Mouse (Mus musculus): Measurements from ENCODE around the gene 9930104L06Rik. TPM values are rescaled to one million over a fixed set of nuclear protein-coding genes. Genes with fewer than 3 reads are reported as not detected.
"Not testable (repeated sequence)": the region's sequence is repeated elsewhere in the genome, so short reads cannot be mapped to it uniquely, and the experiment has no call there.

The 9930104L06Rik gene
- polyA plus RNA-seq, 1 experiment: 12.3 TPM

DNA sequence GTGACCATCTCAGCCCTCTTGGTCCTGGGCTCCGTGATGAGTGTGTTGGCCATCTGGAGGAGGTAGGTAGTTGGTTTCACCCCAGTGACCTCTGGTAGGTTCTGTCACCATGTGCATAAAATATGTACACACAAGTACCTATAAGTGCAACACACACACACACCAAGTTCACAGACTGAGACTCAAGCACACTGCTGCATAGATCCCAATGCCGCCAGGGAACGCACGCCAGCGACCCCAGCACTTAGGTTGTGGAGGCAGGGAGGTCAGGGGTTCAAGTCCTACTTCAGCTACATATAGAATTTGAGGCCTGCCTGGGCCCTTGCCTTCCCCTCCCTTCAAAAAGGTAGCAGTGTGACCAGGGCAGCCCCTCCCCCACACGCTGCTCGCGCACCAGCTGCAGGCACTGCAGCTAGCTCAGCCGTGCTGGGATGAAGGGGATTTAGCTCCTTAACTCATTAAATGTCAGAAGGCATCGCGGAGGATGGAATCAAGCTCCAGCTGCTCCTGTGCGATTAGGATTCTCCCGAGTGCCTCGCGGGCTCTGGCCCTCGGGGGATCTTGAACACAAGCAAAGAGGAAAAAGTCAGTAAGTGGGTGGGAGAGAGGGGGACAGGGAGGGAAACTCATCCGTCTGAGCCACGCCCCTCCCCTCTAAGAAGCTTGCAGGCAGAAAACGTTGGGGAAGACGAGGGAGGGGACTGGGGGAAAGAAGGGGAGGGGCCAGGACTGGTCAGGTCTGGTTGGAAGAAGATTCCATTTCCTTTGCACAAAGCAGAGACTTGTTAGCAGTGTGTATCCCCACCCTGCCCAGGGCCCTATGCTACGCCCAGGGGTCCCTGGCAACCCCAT, 30.7 kb upstream of the 9930104L06Rik start:
- H3K4me1 ChIP-seq (ENCODE audit: control insufficient read depth, insufficient read depth, low read length): no peaks in the 10 kb centered on the region
- DNase-seq: no peak
- no peak for TF ChIP-seq CTCF (IDR thresholded peaks at IDR 0.05; ENCODE audit: insufficient read depth, low read length)
- no peak for TF ChIP-seq POLR2A (IDR thresholded peaks at IDR 0.05; ENCODE audit: borderline replicate concordance, extremely low read depth, low read depth, low read length)
- WGBS: 11% methylated on average over 21 of the region's 21 CpGs
- H3K4me3 ChIP-seq (replicated peaks; ENCODE audit: extremely low read depth, low read depth, low read length): no peak overlapping the region

DNA sequence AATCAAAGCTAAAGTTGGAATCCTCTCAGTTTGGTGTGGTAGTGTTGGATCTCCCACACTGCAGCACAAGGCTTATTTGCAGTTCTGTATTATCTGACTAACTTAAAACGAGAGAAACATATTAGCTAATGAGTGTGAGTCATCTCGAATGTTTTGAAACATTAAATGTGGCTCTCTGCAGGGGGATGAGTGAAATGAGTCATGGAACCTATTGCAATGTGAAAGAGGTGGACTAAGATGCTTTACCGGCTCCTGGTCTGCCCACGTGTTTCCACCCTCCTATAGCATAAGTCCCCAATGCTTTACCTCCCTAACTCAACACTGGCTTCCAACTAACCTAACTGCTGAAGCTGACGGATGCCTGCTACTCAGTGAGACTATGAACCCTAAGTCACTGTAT, 8.7 kb upstream of the 9930104L06Rik start:
- 86% methylated on average over 5 of the region's 5 CpGs for WGBS
- TF ChIP-seq POLR2A (IDR thresholded peaks at IDR 0.05; ENCODE audit: borderline replicate concordance, extremely low read depth, low read depth, low read length) (no peak), CTCF (IDR thresholded peaks at IDR 0.05; ENCODE audit: insufficient read depth, low read length) (no peak)
- Histone ChIP-seq H3K4me1 (ENCODE audit: control insufficient read depth, insufficient read depth, low read length) (no peaks in the 10 kb centered on the region), H3K4me3 (replicated peaks; ENCODE audit: extremely low read depth, low read depth, low read length) (no peak overlapping the region)
- DNase-seq: no peak

DNA sequence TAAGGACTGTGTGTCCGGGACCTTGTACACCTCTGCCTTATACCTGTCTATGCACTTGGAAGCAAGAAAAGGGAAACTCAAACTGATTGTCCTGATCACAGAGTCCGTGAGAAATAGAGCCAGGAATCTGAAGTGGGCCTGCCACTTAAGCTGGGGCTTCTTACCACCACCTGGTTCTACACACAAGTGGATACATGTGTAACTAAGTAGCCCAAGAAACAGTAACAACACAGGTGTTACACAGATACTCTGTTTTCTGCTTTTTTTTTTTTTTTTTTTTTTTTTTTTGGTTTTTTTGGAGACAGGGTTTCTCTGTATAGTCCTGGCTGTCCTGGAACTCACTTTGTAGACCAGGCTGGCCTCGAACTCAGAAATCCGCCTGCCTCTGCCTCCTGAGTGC, 2.4 kb downstream of the 9930104L06Rik start, which contains the start of gene Cdca8:
Cdca8 (minus strand) TSS at position 101 of the 400 bp plus-strand sequence.
- WGBS: 90% methylated on average over 4 of the region's 4 CpGs
- H3K4me1 ChIP-seq (ENCODE audit: control insufficient read depth, insufficient read depth, low read length); DNase-seq; H3K4me3 ChIP-seq (replicated peaks; ENCODE audit: extremely low read depth, low read depth, low read length): not testable (repeated sequence)

- TF ChIP-seq CTCF (IDR thresholded peaks at IDR 0.05; ENCODE audit: insufficient read depth, low read length) (peak; percentile 95), POLR2A (IDR thresholded peaks at IDR 0.05; ENCODE audit: borderline replicate concordance, extremely low read depth, low read depth, low read length) (no peak)
- peak; percentile 77 for DNase-seq
- Histone ChIP-seq H3K4me1 (ENCODE audit: control insufficient read depth, insufficient read depth, low read length) (no peaks in the 10 kb centered on the region), H3K4me3 (replicated peaks; ENCODE audit: extremely low read depth, low read depth, low read length) (no peak overlapping the region)
- under 1% methylated on average over 4 of the region's 4 CpGs for WGBS
Measured at GRCm38 (mm10) chr4:124943022-124943421, 6.2 kb downstream of the 9930104L06Rik start.

GRCm38 (mm10) chr4:124943781-124944180, 6.9 kb downstream of the 9930104L06Rik start:
- Histone ChIP-seq H3K4me1 (ENCODE audit: control insufficient read depth, insufficient read depth, low read length) (no peaks in the 10 kb centered on the region), H3K4me3 (replicated peaks; ENCODE audit: extremely low read depth, low read depth, low read length) (no peak overlapping the region)
- no peak for DNase-seq
- TF ChIP-seq CTCF (IDR thresholded peaks at IDR 0.05; ENCODE audit: insufficient read depth, low read length) (no peak), POLR2A (IDR thresholded peaks at IDR 0.05; ENCODE audit: borderline replicate concordance, extremely low read depth, low read depth, low read length) (no peak)
- WGBS: 82% methylated on average over 5 of the region's 5 CpGs

DNA sequence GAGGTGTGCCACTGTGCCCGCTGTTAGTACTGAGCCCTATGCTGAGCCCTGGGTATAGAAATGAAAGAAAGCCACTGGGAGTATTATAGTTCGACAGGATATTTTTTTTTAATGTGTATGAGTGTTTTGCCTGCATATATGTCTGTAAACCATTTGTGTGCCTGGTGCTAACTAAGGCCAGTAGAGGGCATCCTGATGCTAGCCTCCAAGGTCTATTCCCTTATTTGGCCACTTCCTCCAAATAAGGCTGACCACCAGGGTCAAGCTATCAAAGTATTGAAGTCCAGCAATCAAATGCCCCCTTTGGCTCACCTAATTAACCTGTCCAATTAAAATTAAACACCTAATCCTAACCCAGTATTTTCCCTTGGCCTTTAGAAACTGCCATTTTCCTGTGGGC, 8.1 kb downstream of the 9930104L06Rik start:
- no peaks in the 10 kb centered on the region for H3K4me1 ChIP-seq (ENCODE audit: control insufficient read depth, insufficient read depth, low read length)
- WGBS: 66% methylated on average over 2 of the region's 2 CpGs
- no peak for DNase-seq
- H3K4me3 ChIP-seq (replicated peaks; ENCODE audit: extremely low read depth, low read depth, low read length): no peak overlapping the region
- no peak for TF ChIP-seq POLR2A (IDR thresholded peaks at IDR 0.05; ENCODE audit: borderline replicate concordance, extremely low read depth, low read depth, low read length)
- no peak for TF ChIP-seq CTCF (IDR thresholded peaks at IDR 0.05; ENCODE audit: insufficient read depth, low read length)

DNA sequence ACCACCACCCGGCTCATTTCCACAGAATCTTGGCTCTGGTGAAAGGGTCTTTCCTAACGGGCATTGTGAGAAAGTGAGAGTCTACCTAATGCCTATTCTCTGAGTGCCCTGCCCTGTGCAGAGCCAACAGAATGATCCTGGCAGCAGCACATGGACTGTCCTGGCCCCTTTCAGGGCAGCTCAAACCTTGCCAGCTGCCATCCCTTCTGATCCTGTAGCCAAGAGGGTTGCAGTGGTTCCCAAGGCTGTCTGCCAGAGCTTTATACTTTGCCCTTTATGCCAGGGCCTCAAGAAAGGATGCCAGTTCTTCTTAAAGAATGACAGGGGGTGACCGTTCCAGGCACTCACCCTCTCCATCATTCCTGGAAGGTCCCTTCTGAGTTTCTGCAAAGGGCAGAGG, 12.6 kb downstream of the 9930104L06Rik start:
- H3K4me3 ChIP-seq (replicated peaks; ENCODE audit: extremely low read depth, low read depth, low read length): no peak overlapping the region
- 73% methylated on average over 3 of the region's 3 CpGs for WGBS
- no peaks in the 10 kb centered on the region for H3K4me1 ChIP-seq (ENCODE audit: control insufficient read depth, insufficient read depth, low read length)
- TF ChIP-seq POLR2A (IDR thresholded peaks at IDR 0.05; ENCODE audit: borderline replicate concordance, extremely low read depth, low read depth, low read length): no peak
- TF ChIP-seq CTCF (IDR thresholded peaks at IDR 0.05; ENCODE audit: insufficient read depth, low read length): no peak
- DNase-seq: no peak

- Histone ChIP-seq H3K4me3 (replicated peaks; ENCODE audit: extremely low read depth, low read depth, low read length) (no peak overlapping the region), H3K4me1 (ENCODE audit: control insufficient read depth, insufficient read depth, low read length) (no peaks in the 10 kb centered on the region)
- DNase-seq: no peak
- 63% methylated on average over 21 of the region's 21 CpGs for WGBS
- no peak for TF ChIP-seq CTCF (IDR thresholded peaks at IDR 0.05; ENCODE audit: insufficient read depth, low read length)
- TF ChIP-seq POLR2A (IDR thresholded peaks at IDR 0.05; ENCODE audit: borderline replicate concordance, extremely low read depth, low read depth, low read length): no peak
Measured at GRCm38 (mm10) chr4:124950181-124951035, 13.6 kb downstream of the 9930104L06Rik start.

- 34% methylated on average over 10 of the region's 10 CpGs for WGBS
- DNase-seq: no peak
- no peak for TF ChIP-seq CTCF (IDR thresholded peaks at IDR 0.05; ENCODE audit: insufficient read depth, low read length)
- TF ChIP-seq POLR2A (IDR thresholded peaks at IDR 0.05; ENCODE audit: borderline replicate concordance, extremely low read depth, low read depth, low read length): no peak
- Histone ChIP-seq H3K4me1 (ENCODE audit: control insufficient read depth, insufficient read depth, low read length) (no peaks in the 10 kb centered on the region), H3K4me3 (replicated peaks; ENCODE audit: extremely low read depth, low read depth, low read length) (no peak overlapping the region)
Measured at GRCm38 (mm10) chr4:124951036-124951433, 14.2 kb downstream of the 9930104L06Rik start.

Data from lung, adult 2 months (tissue).